Mouse (Mus musculus) spleen, adult 2 months (tissue): Measurements from ENCODE around the gene Lztr1.

ENCODE experiments used
- CTCF ChIP-seq: fragments of 200-500 bp; IDR thresholded peaks from 2 replicates; pipeline ENCODE4 v1.5.1; 2011; ENCODE audit warnings: mild to moderate bottlenecking, inconsistent platforms; ENCODE audit not compliant: insufficient read depth, insufficient read length, insufficient replicate concordance; ENCODE audit errors: extremely low read depth
- POLR2A ChIP-seq: fragments of 200-500 bp; IDR thresholded peaks from 2 replicates; pipeline ENCODE4 v1.6.1; 2011; ENCODE audit warnings: low read depth, low read length, inconsistent platforms

GRCm38 (mm10) chr16:17502681-17503080, 5.8 kb upstream of the Lztr1 start:
- no peak for TF ChIP-seq CTCF
- TF ChIP-seq POLR2A, result no peak
